Mouse (Mus musculus) heart, postnatal 36 days (tissue): ENCODE measurements around the gene Gm9195. TPM values are rescaled to one million over a fixed set of nuclear protein-coding genes. Genes with fewer than 3 reads are reported as not detected.
A peak's percentile ranks its signal among the peaks of the same experiment; 100 is the strongest.

ENCODE experiments used
- DNase-seq, 2 experiments: peaks; one replicate each; pipeline ENCODE4 v3.0.0; 2021 to 2022
- intact Hi-C: fragments of 180-260 bp; cut with DNase I; formaldehyde crosslinking; loops from one replicate; pipeline ENCODE4 v1.15.1; 2025
- total RNA-seq, 2 experiments: library from RNA; stranded (reverse); gene quantifications; 2 replicates each; pipeline ENCODE4 v1.2.3; 2021

Gene Gm9195
- total RNA-seq, 2 experiments from 2014 or later, result not detected

- intact Hi-C loops, result loop anchor here (2.0 kb wide), 1 partner anchor 69 kb away; no protein-coding TSS in a partner anchor
- DNase-seq, result peak; percentile 4 to 18
Measured at GRCm38 (mm10) chr14:72447141-72448091, 44.2 kb downstream of the Gm9195 start.

GRCm38 (mm10) chr14:72442936-72443335, 48.7 kb downstream of the Gm9195 start:
- intact Hi-C loops, result no loop called here
- DNase-seq, result no peak

- intact Hi-C loops, result no loop called here
- no peak for DNase-seq
Measured at GRCm38 (mm10) chr14:72440929-72441328, 50.7 kb downstream of the Gm9195 start.

GRCm38 (mm10) chr14:72440436-72440835, 51.2 kb downstream of the Gm9195 start:
- intact Hi-C loops, result no loop called here
- DNase-seq, result no peak

- intact Hi-C loops, result no loop called here
- no peak for DNase-seq
Measured at GRCm38 (mm10) chr14:72438976-72439375, 52.7 kb downstream of the Gm9195 start.

GRCm38 (mm10) chr14:72389696-72390095, 101.9 kb downstream of the Gm9195 start:
- intact Hi-C loops, result no loop called here
- peak; percentile 69 to 73 for DNase-seq

GRCm38 (mm10) chr14:72389288-72389687, 102.3 kb downstream of the Gm9195 start:
- DNase-seq, result peak in 1 of 2 experiments; percentile 3
- intact Hi-C loops, result no loop called here

- DNase-seq, result peak; percentile 35 to 55
- intact Hi-C loops, result loop anchor here (5.0 kb wide), 2 partner anchors 140 to 720 kb away; no protein-coding TSS in a partner anchor
Measured at GRCm38 (mm10) chr14:72377224-72377623, 114.4 kb downstream of the Gm9195 start.

Other genes starting within 250 kb of the Gm9195 start
- gene Fndc3a, start 218.2 kb upstream of the Gm9195 start, total RNA-seq, result 10 to 100 TPM; 13.9 to 15.2 TPM